Mouse (Mus musculus): ENCODE measurements around the gene Rraga. TPM values are rescaled to one million over a fixed set of nuclear protein-coding genes. Genes with fewer than 3 reads are reported as not detected.
A peak's percentile ranks its signal among the peaks of the same experiment; 100 is the strongest.

Rraga gene
- 51.2 and 53.4 TPM in 2 replicates for polyA plus RNA-seq (2015; fragmentation: Nextera tagmentation; extraction: Ambion mirVana)

DNA sequence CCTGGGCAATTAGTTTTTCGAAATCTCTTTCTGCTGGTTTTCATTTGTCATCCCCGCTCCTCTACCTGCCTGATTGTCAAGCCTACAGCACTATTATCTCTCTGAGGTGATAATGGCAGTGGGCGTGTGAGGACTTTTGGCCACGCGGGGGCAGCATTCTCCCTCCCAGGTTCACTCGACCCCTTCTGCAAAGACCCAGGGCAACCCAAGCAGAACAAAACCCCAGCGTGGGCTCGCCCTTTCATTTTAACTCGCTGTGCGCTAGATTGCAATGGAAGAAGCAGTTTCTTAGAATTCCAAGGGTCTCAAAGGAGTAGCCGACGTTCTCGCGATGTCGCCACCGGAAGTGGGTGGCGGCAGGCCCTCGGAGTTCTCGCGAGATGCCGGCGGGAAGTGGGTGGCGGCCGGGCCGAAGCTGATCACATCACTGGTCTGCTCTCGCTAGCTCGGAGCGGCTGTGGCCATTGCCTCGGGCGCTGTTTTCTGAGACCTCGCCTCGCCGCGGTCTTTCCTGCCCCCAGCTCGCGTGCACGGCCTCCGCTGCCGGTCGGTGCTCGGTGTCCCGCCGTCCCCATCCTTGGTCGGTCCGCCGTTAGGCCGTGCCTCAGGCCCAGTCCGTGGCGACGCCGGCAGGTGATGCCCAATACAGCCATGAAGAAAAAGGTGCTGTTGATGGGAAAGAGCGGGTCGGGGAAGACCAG, at the start of gene Rraga:
Rraga (plus strand) TSS at position 386 of the 701 bp plus-strand sequence.
- peak; percentile 93 for DNase-seq (ENCODE audit: low spot score)

DNA sequence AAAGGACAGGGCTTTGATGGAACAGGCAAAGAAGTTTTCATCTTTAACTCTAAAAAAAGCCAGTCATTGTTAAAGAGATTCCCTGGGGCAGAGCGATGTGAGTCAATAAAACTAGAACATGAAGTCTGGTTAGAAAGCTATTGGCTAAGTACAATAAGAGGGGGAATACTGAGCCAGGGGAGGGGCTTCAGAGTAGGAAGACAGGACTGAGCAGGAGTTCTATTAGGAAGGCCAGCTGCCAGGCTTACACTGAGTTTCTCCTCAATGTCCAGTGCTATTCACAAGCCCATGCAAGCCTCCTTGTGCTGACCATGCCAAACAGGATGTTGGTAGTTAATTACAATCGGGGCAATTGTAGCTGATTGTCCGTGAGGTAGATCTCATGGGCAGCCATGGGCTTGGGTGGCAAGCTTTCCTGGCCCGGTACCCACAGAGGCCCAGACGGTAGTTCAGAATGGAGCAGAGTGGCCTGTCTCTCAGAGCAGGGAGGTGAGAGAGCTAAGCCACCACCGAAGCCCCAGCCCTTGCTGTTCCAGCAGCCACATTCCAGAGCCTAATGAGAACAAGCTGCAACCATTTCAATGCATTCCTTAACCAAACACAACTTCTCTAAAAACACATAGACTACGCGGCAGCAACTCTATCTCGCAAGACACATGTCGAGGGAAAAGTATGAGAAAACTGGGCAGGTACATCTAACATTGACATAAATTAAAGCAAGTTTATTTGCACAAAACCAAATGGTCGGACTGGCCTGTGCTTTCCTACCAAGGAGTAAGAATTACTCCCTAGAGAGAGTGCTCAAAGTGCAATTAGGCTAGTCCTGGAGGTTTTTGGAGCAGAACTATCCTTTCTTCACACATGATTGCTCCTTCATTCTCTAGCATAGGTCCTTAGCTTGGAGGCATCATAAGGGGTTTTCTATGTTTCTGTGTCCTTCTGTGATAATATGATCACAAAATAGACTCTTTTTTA, 48.0 kb upstream of the Rraga start:
- no peak for DNase-seq (ENCODE audit: low spot score)

GRCm38 (mm10) chr4:86529161-86529560, 46.3 kb upstream of the Rraga start:
- no peak for DNase-seq (ENCODE audit: low spot score)

DNA sequence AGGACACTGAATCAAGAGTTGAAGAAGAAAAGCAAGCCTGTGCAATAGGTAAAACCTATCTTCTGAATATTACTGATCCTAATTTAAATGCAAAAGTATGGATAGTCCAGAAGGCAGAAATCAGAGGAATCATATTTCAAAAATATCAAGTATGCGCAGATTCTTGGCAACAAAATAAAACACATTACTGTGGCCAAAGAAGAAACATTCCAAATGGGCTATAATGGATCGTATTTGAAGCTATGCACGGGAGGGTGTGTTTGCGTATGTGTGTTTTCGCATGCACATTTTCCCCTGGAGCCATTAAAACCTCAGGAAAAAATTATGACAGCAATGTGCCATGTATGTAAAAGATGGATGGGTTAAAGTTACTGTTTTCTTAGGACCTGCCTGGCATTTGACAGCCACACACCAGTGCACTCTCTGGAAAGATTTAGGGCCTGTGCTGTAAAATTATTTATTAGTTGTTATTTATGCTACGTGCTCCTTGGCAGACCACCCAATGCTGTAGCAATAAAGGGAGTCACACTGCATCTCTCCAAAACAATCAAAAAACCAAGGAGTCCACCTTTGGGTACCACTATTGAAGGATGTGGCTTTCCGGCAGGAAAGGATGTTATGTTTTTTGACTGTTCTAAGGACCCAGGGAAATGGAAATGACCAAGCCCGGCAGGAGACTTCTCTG, 41.9 kb upstream of the Rraga start:
- DNase-seq (ENCODE audit: low spot score): no peak

DNA sequence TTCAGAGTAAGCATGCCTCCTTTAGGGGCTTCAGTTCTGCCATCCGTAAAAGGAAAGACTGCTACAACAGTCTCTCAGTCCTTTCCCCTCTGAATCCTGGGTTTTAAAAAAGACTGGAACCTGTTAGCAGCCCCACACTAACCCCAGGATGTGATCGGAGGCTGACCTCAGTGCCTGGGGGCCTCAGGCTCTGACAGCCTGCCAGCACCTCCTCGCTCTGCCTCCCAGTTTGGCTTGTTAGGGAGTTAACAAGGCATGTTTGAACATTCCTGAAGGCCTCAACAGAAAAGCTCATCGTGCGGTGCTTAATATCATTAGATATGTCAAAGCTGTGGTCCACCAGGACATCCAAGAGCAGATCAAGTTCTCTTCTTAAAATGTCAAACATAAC, 41.4 kb upstream of the Rraga start:
- DNase-seq (ENCODE audit: low spot score): no peak

DNA sequence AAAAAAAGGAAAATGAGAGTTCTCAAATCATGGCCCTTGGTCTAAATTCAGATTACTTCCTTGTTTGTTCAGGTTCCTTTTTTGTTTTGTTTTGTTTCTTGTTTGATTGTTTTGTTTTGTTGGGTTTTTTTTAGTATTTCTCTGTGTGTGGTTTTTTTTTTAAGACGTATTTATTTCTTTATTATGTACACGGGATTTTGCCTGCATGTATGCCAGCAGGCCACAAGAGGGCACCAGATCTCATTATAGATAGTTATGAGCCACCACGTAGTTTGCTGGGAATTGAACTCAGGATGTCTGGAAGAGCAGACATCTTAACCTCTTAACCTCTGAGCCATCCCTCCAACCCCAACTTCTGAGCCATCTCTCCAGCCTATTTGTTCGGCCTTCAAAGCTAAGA, 37.5 kb upstream of the Rraga start:
- DNase-seq (ENCODE audit: low spot score): peak; percentile 55

GRCm38 (mm10) chr4:86538936-86539335, 36.5 kb upstream of the Rraga start:
- DNase-seq (ENCODE audit: low spot score): no peak

GRCm38 (mm10) chr4:86541573-86541972, 33.9 kb upstream of the Rraga start:
- DNase-seq (ENCODE audit: low spot score): no peak

DNA sequence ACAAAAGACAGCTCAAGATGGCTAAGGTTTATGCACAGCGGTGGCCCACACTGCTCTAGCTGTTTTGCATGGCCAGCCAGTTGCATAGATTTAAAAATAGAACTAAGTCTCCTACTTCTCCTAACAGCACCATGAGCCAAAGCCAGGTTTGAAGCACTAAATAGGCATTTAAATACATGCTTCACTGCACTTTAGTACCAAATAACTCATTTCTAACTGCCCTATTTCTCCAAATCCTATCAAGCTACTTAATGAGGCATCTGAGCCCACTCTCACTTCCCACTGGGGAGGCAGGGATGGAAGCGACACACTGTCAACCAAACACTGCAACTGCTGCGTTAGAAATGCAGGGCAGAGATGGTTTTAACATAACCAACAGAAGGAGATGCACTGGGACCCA, 31.5 kb upstream of the Rraga start:
- no peak for DNase-seq (ENCODE audit: low spot score)

DNA sequence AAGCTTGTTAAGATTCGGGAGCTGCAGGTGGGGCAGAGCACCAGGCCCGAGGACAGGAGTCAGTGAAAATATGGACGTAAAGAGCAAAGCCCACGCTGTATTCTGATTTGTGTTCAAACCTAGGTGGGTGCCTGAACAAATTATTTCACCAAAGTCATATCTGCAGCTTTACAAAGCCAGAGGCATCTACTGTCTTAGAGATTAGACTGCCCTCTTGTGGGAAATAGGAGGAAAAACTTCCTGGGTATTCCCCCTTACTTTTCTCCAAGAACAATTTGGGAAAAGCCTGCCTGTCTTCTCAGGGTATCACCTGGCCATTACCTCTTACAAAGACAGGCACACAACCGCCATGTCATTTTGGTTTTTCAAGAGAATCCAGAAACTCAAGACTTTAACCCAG, 29.9 kb upstream of the Rraga start:
- no peak for DNase-seq (ENCODE audit: low spot score)

GRCm38 (mm10) chr4:86548332-86548731, 27.1 kb upstream of the Rraga start:
- DNase-seq (ENCODE audit: low spot score): no peak

DNA sequence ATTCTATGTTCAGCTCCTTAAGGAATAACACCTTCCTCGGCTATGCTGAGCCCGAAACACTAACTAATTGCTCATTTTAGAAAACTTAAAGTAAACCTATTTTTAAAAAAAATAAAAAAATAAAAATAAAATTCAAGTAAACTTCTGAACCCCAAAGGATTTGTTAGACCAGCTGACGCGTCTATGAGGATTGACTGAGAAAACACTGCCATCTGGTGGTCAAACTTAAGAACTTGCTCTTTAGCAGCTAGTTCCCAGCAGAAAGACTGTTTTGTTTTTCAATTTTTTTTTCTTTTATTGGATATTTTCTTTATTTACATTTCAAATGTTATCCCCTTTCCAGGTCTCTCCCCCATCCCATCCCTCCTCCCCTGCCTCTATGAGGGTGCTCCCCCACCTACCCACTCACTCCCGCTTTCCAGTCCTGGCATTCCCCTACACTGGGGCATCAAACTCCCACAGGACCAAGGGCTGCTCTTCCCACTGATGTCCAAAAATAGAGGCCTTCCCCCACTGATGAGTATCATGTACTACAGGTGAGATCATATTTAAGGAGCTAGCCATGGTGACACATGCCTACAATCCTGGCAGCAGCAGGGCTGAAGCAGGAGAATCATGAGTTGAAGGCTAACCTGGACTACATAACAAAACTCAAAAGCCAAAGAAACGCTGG, 20.3 kb upstream of the Rraga start:
- DNase-seq (ENCODE audit: low spot score): peak; percentile 46

- no peak for DNase-seq (ENCODE audit: low spot score)
Measured at GRCm38 (mm10) chr4:86557371-86557770, 18.1 kb upstream of the Rraga start.

DNA sequence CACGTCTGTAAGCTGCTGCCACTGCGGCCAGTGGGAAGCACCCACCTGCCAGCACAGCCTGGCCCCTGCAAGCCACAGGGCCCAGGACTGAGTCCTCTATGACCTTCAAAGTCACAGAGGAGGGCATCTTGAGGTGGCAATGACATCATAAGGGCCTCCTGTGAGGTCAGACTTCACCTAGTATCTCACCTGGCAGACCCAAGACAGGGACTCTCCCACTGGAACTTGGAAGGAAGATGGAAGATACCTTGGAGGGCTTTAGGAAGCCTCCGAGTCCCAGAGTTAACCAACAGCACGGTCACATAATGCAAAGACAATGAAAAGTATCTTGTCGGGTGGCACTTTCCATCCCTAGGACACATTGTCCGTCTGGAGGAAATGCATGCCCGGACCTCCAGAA, 17.2 kb upstream of the Rraga start, which contains the start of gene Saxo1:
Saxo1 (minus strand) TSS at position 101 of the 400 bp plus-strand sequence.
- no peak for DNase-seq (ENCODE audit: low spot score)

- no peak for DNase-seq (ENCODE audit: low spot score)
Measured at GRCm38 (mm10) chr4:86559006-86559405, 16.5 kb upstream of the Rraga start.

DNA sequence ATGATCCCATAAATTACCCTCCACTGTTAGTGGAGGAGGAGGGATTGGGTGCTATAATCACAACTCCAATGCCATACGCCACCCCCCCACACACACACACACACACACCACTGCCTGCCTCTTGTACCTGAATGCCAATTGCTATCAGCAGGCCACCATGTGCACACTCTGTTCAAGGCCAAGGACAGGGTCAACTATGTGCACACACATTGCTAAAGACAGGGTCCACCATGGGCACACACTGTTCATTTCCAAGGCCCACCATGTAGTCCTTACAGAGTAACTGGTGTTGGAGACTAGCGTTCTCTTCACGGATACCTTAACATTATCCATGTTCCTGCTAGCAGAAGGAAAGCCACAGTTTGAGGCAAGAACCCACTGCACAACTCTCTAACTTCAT, 14.4 kb upstream of the Rraga start:
- DNase-seq (ENCODE audit: low spot score): no peak

DNA sequence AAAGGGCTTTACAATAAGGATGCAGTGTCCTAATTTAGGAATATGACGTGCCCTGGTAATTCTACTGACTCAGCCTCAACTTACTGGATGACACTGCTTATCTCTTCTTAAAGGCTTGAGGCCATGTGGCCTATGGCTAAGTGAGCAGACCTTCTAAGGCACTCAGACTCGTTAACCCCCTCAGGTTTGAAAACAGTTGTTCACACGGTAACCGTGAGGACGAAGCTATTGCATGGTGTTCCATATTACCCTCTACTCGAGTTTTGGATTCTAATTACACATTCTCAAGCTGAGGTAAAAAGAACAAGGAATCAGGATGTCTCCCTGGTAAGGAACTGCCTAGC, 557 bp upstream of the Rraga start:
- DNase-seq (ENCODE audit: low spot score): no peak

GRCm38 (mm10) chr4:86576120-86576541, 663 bp downstream of the Rraga start:
- DNase-seq (ENCODE audit: low spot score): peak; percentile 42

DNA sequence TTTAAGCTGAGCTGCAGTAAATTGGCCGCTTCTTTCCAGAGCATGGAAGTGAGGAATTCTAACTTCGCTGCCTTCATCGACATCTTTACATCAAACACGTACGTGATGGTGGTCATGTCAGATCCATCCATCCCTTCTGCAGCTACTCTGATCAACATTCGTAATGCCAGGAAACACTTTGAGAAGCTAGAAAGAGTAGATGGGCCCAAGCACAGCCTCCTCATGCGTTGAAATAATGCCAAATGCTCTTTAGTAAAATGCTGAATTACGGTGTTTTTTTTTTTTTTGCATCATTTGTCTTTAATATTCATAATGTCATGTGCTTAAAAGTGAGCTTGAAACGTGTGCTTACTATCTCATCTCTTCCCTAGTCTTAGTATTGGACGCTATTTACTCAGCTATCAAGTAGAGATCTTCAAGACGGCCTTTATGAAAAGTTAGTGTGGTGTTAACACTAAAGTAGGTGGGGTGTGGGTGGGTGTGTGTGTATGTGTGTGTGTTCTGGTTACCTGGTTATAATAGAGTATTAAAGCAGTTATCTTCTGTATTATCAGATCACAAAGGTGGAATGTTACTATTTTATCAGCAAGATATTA, 1.3 kb downstream of the Rraga start:
- DNase-seq (ENCODE audit: low spot score): no peak

GRCm38 (mm10) chr4:86580056-86580455, 4.6 kb downstream of the Rraga start:
- DNase-seq (ENCODE audit: low spot score): no peak

DNA sequence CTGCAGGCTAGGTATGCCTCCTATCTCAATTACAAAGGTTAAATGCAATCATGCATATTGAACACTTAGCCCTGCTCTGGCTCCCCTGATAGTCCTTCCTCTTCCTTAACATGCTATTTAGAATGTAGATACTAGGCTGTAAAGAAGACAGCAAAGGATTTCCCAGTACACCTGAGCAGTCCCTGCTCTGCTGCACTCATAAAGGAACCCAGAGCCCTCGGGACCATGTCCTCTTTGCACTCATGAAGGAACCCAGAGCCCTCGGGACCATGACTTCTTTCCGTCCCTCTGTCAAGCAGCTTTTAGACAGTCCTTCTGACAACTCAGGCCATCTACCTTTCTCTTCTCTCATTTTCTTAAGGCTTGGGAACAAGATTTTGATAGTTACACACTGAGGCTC, 5.1 kb downstream of the Rraga start:
- DNase-seq (ENCODE audit: low spot score): no peak
